Mouse (Mus musculus) brain, embryonic 14.5 days (tissue): ENCODE data around the gene Lsamp.

Experiments used
- CTCF ChIP-seq: fragments of 200-500 bp; IDR thresholded peaks from 2 replicates; pipeline ENCODE4 v1.5.1; 2012; ENCODE audit warnings: inconsistent platforms, mild to moderate bottlenecking, moderate library complexity, borderline replicate concordance; ENCODE audit not compliant: insufficient read depth, insufficient read length; ENCODE audit errors: extremely low read depth
- POLR2A ChIP-seq: fragments of 200-500 bp; IDR thresholded peaks from 2 replicates; pipeline ENCODE4 v1.6.1; 2012; ENCODE audit warnings: mild to moderate bottlenecking, inconsistent platforms, borderline replicate concordance; ENCODE audit not compliant: poor library complexity, insufficient read depth, insufficient read length, severe bottlenecking; ENCODE audit errors: extremely low read depth

GRCm38 (mm10) chr16:41131053-41131452 lies 1146.9 kb downstream of the Lsamp start:
- peak; percentile 61; the same call in 1 of the 2 replicates for TF ChIP-seq CTCF
- no peak for TF ChIP-seq POLR2A
